Mouse (Mus musculus) gastrocnemius, adult 8-10 months (tissue): ENCODE measurements around the gene Rnase10. TPM values are rescaled to one million over a fixed set of nuclear protein-coding genes. Genes with fewer than 3 reads are reported as not detected.
"Not testable (repeated sequence)": the region's sequence is repeated elsewhere in the genome, so short reads cannot be mapped to it uniquely, and the experiment has no call there.

Experiments used
- DNase-seq, 2 experiments: peaks; one replicate each; pipeline ENCODE4 v3.0.0; 2022; ENCODE audit warnings: low spot score in 2 of 2
- total RNA-seq, 4 experiments: library from RNA; stranded (reverse); gene quantifications; 2 replicates each; pipeline ENCODE4 v1.2.4; 2022

Rnase10 gene
- total RNA-seq, 4 experiments from 2014 or later = not detected

DNA sequence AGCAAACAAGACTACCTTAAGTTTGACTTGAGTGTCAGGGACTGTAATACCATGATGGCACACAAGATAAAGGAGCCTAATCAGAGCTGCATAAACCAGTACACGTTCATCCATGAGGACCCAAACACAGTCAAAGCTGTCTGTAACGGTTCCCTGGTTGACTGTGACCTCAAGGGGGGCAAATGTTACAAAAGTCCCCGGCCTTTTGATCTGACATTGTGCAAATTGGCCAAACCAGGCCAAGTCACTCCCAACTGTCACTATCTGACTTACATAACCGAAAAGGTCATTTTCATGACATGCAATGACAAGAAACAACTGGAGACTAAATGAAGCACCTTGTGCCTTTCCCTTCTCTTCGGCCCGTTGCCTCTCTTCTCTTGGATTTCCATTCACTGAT, 2.0 kb downstream of the Rnase10 start:
- no peak for DNase-seq

DNA sequence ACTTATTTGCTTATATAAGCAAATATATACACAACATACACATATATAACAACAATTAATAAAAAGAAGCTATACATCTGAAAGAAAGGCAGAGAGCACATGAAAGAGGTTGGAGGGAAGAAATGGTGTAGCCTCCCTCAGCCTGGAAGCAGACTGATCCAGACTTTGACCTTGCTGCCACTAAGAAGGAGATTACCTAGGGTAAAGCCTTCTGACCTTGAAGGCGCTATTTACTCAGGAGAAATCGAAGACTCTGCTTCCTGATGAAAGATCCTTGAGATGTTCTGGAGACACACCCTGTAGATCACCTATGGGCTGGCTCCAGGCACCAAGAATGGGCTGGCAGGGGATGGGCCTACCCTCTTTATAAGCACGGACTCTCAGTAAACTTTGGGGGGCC, 7.2 kb downstream of the Rnase10 start:
- DNase-seq = not testable (repeated sequence)

DNA sequence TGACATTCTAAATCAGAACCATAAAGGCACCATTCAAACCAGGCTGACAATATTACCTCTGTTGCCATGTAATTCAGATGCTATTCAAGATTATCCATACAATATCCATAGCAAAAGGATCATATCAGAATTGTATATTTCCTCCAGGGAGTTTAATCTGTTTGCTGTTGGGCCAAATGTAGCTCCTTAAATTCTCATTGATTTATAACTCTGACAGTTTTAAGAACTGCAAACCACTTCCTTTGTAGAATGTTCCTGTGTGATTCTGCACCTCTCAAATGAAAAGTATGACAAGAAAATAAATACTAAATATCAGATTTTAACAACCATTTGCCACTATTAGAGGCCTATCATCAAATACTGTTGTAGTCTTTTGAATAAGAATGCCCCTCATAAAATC, 8.2 kb downstream of the Rnase10 start:
- DNase-seq = no peak

DNA sequence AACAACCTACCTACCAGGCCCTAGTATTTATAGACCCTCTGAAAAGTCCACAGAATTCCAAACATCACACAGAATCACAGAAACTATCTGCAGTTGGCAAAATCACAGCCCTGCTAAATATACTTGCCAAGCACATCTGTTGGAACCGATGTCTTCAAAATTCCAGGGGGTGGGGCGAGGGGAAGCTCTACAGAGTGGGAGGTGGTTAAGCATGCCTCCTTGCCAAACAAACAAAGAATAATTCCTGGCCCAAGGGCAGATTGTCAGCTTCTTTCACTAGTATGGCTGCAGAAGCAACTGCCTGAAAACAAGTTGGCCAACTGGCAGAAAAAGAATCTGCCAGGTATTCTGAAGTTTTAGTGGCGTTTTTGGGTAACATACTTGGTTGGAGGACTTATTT, 9.7 kb downstream of the Rnase10 start:
- DNase-seq = peak in 1 of 2 experiments; percentile 9

DNA sequence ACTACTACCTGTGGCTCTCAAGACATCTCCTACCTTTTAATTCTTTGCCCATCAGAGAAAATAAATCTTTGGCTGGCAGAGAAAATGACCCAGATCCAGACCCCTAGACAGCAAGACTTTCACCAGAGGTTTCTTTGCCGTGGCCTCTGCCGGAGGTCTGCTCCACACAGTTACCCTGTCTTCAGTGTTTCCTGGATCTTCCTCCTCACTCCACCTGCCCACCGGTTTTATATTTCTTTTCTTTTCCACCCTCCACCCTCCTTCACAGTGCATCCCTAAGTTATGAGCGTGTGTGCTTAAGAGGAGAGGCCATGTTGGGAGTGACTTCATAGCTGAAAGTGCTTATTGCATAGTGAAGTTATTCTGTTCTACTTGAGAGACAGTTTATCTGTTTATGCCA, 15.9 kb downstream of the Rnase10 start:
- no peak for DNase-seq

DNA sequence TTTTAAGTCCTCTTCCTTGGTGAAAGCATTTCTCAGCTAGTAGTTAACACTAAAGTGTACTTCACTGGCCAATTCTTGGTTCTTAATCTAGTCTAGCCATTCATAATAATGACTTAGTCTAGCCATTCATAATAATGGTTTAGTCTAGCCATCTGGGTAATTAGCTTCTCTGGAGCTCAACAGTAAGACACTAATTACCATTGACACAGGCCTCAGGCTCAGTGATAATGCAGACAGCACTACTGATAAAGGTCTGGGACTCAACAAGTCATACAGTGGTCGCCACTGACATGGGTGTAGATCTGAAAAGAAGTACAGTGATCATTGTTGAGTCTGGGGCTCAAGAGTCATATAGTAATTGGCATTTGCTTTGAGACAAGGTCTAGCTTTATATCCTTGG, 17.3 kb downstream of the Rnase10 start:
- DNase-seq = no peak

DNA sequence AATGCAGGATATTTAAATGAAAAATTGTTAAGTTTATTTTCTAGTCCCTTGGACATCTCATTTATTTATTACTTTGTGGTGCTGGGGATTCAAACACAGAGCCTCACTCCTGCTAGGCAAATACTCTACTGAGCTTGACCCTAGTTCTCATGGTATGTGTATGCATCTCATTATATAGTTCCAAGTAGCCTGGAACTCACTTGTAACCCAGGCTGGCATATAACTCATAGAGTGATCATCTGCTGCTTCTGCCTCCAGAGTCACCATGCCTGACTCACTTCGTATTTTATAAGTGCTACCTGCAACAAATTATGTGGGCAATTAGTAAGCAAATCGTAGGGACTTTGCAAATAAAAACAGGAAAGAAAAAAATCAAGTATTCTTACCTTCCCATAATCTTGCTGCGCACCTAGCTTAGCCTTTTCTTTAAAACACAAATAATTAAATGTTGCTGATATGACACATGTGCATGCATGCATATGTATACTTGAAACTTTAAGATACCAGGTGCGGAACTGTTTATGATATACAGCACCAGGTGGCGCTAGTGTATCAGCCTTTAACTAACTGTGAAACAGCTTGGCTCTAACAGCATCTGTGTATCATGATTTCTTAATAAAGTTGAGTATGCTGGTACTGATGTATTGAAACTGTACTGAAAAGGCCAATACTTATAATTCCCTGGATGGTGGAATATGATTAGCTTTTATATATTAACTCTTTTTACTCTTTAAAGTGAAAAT, 19.0 kb downstream of the Rnase10 start:
- DNase-seq = peak in 1 of 2 experiments; percentile 15

DNA sequence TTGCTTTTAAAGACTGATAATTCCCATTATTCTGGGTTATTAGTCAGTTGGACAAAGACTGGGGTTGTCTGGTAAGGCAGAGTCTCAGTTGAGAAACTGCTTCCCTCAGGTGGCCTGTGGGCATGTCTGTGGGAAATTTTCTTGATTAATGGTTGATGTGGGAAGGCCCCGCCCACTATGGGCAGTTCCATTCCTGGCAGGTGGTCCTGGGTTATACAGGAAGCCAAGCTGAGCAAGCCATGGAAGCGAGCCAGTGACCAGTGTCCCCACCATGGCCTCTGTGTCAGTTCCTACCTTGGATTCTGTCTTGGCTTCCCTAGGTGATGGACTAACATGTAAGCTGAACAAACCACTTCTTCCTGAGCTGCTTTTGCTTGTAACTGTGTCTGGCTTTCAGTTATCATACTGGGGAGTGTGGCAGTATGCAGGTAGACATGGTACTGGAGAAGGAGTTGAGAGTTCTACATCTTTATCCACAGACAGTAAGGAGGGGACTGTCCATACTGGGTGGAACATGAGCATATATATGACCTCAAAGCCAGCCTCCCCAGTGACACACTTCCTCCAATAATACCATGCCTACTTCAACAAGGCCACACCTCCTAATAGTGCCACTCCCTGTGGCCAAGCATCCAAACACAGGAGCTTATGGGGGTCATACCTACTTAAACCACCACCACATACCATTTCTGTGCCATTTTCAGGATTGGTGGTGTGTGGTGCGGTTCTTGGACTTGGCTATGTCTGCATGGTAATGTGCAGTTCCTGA, 20.0 kb downstream of the Rnase10 start:
- no peak for DNase-seq

DNA sequence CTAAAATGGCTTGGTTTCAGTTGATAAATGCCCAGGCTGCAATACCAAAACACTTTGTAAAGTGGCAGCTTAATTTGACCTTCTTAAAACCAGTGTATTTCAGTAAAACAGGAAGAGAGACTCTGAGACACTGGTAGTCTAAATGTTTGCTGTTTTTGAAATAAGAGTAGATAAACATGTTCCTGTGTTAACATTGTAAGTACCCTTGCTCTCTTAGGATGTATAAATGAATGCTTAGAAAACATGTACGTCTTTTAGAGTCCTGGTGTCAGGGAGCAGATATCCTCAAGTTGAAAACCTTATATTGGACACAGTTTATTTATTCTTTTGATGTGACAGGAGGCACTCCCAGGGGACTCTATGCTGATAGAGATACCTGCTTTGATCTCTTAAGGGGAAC, 27.7 kb downstream of the Rnase10 start:
- no peak for DNase-seq

DNA sequence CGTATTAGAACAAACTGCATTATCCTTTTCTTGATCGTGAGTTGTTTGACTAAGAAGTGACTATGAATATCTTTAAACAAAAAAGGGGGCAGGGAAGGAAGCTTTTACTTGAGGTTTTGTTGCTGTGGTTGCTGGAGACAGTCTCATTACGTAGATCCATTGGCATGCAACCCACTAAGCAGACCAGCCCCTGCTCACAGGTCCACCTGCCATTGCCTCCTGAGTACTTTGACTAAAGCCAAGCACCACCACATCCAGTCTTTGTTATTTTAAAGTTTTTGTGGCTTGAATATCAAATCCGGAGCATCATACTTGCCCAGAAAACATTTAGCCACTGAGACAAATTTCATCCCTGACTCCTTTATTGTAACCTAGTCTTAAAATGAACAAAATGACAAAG, 28.7 kb downstream of the Rnase10 start:
- no peak for DNase-seq

DNA sequence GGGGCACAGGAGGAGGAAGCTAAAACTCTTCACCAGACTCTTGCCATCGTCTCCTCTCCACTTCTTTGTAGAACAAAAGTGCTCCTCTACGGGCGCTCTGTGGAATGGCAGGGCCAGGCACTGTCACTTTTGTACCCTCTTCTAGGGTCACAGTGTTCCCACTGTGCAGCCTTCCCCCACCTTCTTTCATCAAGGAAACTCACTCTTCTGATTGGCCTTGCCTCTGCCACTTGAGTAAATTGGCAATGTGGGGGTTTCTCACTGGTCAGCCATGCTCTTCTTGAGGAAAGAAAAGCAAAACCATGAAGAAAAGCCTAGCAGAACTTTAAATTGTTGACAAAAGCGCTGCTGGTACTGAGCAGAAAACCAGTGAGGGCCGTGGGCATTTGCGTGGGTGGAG, 34.2 kb downstream of the Rnase10 start, which contains the start of gene Rnase9:
Gene Rnase9, minus strand, starts transcription at position 101 of the 400 bp plus-strand sequence.
- no peak for DNase-seq

DNA sequence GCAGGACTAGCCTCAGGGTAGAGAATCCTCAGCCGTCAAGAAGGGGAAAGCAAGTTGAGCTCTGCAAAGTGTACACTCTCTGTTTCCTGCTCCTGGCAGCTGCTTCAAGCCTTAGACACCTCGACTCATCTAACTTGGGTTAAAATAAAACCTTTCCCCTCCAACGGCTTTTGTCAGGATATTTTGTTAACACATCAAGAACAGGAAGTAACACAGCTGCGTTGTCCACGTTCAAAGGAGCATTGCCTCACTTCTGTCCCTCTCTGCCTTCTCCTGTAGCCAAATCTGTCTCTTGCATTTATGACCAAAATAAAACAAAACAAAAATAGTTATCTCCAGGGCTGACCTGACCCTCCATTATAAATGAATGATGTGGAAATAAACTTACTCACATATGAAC, 40.3 kb downstream of the Rnase10 start:
- no peak for DNase-seq

DNA sequence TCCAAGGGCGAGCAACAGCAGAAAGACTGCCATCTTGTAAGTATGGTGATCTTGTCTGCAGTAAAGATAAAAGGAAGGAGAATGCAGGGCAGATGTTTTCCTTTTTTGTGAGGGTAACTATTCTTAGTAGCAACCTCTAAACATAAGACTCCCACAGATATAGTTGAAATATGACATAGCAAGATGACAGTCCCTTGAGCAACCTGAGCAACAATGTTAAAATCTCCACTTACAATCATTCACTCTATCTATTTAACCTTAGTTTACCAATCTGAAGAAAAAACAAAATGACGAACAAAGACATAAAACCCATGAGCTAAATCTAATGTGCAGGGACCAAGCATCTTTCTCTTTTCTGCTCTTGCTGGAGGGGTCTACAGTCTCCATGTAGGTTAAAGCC, 42.5 kb downstream of the Rnase10 start, which contains the start of gene Rnase11:
Gene Rnase11, minus strand, starts transcription at position 101 of the 400 bp plus-strand sequence.
- no peak for DNase-seq

DNA sequence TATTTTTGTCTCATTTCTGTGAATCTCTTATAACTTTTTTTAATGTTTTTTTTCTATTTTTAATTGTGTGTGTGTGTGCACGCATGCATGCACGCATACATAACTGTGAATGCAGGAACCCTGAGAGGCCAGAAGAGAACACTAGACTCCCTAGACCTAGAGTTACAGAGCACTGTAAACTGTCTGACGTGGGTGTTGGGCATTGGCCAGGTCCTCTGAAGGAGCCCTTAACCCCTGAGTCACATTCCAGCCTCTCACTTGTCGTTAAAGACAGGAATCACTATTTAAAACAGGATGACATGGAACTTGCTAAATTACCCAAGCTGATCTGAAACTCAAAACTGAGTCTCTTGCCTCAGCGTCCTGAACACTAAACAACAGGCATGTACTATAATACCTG, 44.4 kb downstream of the Rnase10 start:
- DNase-seq = no peak

DNA sequence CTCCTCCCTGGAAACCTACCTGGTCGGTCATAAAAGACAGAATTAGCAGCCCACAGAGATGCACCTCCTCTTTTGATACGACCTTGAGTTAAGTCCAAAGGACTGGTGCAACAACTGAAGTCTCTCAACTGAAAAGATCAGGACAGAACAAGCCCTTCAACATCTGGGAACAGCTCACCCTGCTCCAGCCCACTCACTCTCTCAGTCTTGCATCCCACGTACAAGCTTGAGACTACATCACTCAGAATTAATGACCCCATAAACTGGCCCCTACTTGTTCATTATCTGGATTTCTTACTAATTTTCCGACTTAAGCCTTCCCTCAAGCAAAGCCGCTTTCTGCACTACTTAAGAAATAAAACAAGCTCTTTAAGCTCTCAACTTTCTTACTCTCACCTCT, 45.6 kb downstream of the Rnase10 start:
- no peak for DNase-seq

DNA sequence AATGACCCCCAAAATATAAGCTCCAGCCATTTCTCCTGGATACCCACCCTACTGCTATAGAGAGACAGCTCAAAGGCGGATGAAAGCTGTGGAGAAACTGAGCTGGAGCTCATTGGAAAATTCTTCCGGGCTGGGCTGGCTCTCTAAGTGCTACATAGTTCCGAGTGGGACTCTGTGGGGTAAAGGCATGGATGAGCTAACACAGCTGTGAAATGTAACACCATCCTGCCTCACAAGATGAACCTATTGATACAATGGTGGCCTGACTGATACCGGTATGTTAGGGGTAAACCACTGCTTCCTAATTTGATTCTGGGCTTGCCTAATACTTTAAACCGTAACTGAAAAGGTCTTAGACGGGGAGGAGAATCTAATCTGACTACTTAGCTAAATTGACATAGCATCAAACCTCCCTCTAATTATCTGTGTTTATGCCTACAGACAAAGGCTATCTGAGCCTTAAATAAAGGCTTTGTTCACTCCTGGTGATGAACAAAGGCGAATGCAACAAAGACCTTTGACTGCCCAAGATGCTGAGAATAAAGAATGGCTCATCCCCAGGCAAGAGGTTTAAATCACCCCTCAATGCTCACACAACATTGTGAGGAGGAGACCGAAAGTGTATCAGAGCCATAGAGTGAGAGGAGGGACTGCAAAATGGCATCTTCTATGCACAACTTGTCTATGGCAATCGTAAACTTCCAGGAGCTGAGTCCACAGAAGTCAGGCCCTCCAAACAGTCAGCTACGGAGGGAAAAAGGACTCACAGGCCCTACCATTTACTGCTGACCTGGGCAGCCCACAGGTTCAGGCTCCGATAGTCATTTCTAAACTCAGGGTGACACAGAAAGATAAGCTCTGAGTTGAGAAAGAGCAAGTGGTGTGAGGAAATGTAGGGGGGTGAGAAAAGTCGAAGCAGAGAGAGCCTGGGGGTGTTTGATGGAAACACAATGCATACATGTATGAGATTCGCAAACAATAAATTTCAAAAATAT, 47.0 kb downstream of the Rnase10 start:
- DNase-seq = no peak

DNA sequence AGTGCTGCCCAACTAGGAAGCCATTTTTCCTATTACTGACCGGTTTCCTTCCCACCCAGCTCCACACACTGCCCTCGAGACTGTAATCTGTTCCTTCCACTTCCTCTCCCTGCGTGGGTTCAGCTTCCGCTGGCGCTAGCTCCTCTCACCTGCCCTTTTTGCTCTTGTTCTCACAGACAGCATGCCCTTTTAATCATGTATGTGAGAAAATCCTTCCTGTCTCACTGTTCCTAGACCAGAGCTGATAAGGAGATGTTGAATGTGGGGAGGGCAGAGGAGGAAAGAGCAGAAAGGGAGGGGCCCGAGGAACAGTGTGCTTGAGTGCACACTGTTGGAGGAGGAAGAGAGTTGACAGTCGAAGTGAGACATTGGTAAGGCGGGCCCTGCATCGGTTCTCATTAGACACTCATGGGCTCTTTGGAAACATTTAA, 49.9 kb downstream of the Rnase10 start, which contains the start of gene Rnase12:
Gene Rnase12, minus strand, starts transcription at position 261 of the 431 bp plus-strand sequence.
- no peak for DNase-seq
